Mouse (Mus musculus): ENCODE results near the gene Pln. TPM values are rescaled to one million over a fixed set of nuclear protein-coding genes. Genes with fewer than 3 reads are reported as not detected.

Pln gene
- total and polyA plus RNA-seq, 3 experiments = 5,608 to 9,883 (median 7,152) TPM

DNA sequence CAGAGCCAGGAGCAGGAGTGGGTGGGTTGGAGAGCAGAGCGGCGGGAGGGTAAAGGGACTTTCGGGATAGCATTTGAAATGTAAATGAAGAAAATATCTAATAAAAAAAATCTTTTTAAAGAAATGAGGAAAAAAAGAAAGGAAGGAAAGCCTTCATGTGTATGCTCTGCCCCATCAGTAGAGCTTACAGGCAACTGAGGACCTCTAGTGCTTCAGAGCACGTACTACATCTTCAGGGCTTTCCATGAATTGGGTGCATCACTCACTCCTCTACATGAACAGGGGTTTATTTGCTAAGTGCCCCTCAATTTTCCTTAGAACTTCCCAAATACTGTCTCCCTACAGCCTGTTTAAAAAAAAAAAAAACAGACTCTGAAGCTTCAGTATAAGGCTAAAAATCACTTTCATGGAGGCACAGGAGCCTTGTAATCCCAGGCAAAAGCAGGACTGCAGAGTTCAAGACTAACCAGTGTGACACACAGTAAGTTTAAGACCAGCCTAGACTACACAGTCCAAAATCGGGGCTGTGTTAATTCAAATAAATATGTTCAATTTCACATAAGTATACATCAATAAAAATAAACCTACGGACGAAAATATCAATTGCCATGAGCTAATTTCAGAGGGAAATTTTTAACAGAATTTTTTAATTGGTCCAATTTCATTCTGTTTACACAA, 4.0 kb downstream of the Pln start:
- TF ChIP-seq EP300 (IDR thresholded peaks at IDR 0.05; ENCODE audit: insufficient read depth, low read depth, low read length) (no peak), CTCF (IDR thresholded peaks at IDR 0.05) (peak; percentile 78), POLR2A (IDR thresholded peaks at IDR 0.05; ENCODE audit: insufficient read depth, low read depth, low read length) (peak; percentile 63)
- H3K36me3 ChIP-seq (ENCODE audit: control insufficient read depth, insufficient read depth, low read length) = peaks cover 35% of the 10 kb centered on the region
- H3K79me2 ChIP-seq (replicated peaks; ENCODE audit: control insufficient read depth, insufficient read depth, low read length) = 0 out of 2 replicates have a peak, but pooled peaks cover 1% of the 10 kb centered on the region
- H3K27ac ChIP-seq = peak overlapping the region; percentile 76
- peaks cover 3% of the 10 kb centered on the region for H3K4me1 ChIP-seq (ENCODE audit: control insufficient read depth, insufficient read depth, low read length)
- 55% methylated on average over 7 of the region's 7 CpGs for WGBS
- intact Hi-C loops (cut with DNase I) = loop anchor here (2.0 to 10.0 kb wide), 2 partner anchors 17 to 263 kb away; no protein-coding TSS in a partner anchor
- no peak for DNase-seq
- H3K9ac ChIP-seq (ENCODE audit: low read depth, low read length) = peak overlapping the region; percentile 68
- no peaks in the 10 kb centered on the region for H3K27me3 ChIP-seq (ENCODE audit: control insufficient read depth, insufficient read depth, low read length)
- peak overlapping the region; percentile 55 for H3K4me3 ChIP-seq

DNA sequence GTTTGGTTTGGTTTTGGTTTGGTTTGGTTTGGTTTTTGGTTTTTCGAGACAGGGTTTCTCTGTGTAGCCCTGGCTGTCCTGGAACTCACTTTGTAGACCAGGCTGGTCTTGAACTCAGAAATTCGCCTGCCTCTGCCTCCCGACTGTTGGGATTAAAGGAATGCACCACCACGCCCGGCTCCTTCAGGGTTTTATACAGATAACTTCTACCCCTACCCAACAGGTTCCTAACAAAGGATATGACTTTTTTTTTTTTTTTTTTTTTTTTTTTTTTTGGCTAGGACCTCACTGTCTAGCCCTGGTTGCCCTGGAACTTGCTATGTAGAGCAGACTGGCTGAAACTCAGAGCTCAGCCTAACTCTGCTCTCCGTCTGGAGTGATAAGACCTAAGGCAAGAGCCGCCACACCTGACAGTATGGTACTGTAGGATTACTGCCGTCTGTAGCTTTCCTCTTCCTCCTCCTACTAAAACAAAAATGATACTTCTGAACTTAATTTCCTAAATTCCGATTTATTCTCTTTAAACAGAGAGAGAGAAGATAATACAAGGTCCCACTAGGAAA, 4.8 kb downstream of the Pln start:
- WGBS = 50% methylated on average over 9 of the region's 9 CpGs
- Histone ChIP-seq H3K9ac (ENCODE audit: low read depth, low read length) (peak overlapping the region; percentile 72), H3K4me1 (ENCODE audit: control insufficient read depth, insufficient read depth, low read length) (peaks cover 3% of the 10 kb centered on the region), H3K27ac (peak overlapping the region; percentile 76), H3K4me3 (peak overlapping the region; percentile 55), H3K27me3 (ENCODE audit: control insufficient read depth, insufficient read depth, low read length) (no peaks in the 10 kb centered on the region), H3K36me3 (ENCODE audit: control insufficient read depth, insufficient read depth, low read length) (peaks cover 41% of the 10 kb centered on the region), H3K79me2 (replicated peaks; ENCODE audit: control insufficient read depth, insufficient read depth, low read length) (peaks cover 2% of the 10 kb centered on the region; the same call in 1 of the 2 replicates)
- intact Hi-C loops (cut with DNase I) = loop anchor here (10.0 kb wide), 1 partner anchor 263 kb away; no protein-coding TSS in a partner anchor
- TF ChIP-seq EP300 (IDR thresholded peaks at IDR 0.05; ENCODE audit: insufficient read depth, low read depth, low read length) (0 out of 2 replicates have a peak, but pooled peaks have one; percentile 18), CTCF (IDR thresholded peaks at IDR 0.05) (no peak), POLR2A (IDR thresholded peaks at IDR 0.05; ENCODE audit: insufficient read depth, low read depth, low read length) (peak; percentile 59)
- no peak for DNase-seq

DNA sequence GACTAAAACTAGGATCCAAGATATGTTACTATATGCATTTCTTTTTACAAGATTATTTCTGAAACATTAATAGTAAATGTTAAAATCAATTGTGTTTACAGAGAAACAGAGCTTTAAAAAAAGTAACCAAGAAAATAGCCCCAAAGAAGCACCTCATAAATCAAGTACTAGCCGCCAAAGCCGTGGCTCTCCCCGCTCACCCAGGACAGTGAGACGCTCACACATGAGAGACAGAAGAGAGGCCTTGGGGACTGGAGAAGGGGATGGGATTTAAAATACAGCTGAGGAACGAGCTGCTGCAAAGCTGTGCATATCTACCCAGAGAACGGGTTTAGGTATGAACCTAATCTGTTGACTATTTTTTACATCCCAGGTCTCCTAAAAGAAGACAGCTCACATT, 5.9 kb downstream of the Pln start:
- Histone ChIP-seq H3K9ac (ENCODE audit: low read depth, low read length) (peak overlapping the region; percentile 72), H3K27me3 (ENCODE audit: control insufficient read depth, insufficient read depth, low read length) (no peaks in the 10 kb centered on the region), H3K4me1 (ENCODE audit: control insufficient read depth, insufficient read depth, low read length) (peaks cover 4% of the 10 kb centered on the region), H3K36me3 (ENCODE audit: control insufficient read depth, insufficient read depth, low read length) (peaks cover 47% of the 10 kb centered on the region), H3K4me3 (peak overlapping the region; percentile 37), H3K27ac (peak overlapping the region; percentile 76), H3K79me2 (replicated peaks; ENCODE audit: control insufficient read depth, insufficient read depth, low read length) (peaks cover 2% of the 10 kb centered on the region; the same call in 1 of the 2 replicates)
- intact Hi-C loops (cut with DNase I) = loop anchor here (10.0 kb wide), 1 partner anchor 261 kb away; no protein-coding TSS in a partner anchor
- WGBS = 36% methylated on average over 6 of the region's 6 CpGs
- TF ChIP-seq EP300 (IDR thresholded peaks at IDR 0.05; ENCODE audit: insufficient read depth, low read depth, low read length) (0 out of 2 replicates have a peak, but pooled peaks have one; percentile 11), CTCF (IDR thresholded peaks at IDR 0.05) (no peak), POLR2A (IDR thresholded peaks at IDR 0.05; ENCODE audit: insufficient read depth, low read depth, low read length) (peak; percentile 62)
- DNase-seq = no peak

DNA sequence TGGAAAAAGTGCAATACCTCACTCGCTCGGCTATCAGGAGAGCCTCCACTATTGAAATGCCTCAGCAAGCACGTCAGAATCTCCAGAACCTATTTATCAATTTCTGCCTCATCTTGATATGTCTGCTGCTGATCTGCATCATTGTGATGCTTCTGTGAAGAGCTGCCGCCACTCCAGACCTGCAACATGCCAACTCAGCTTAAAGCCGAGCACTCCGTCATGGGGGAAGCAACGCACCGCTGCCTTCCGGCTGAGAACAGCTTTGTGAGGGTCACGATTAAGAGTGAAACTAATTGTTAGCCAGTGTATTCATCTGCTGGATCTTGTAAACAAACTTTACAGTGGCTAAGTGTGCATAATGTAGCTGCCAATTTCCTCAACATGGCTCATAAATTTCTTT, 6.4 kb downstream of the Pln start:
- intact Hi-C loops (cut with DNase I) = loop anchor here (10.0 kb wide), 1 partner anchor 261 kb away; no protein-coding TSS in a partner anchor
- peak overlapping the region; percentile 37 for H3K4me3 ChIP-seq
- TF ChIP-seq POLR2A (IDR thresholded peaks at IDR 0.05; ENCODE audit: insufficient read depth, low read depth, low read length) (peak; percentile 67), CTCF (IDR thresholded peaks at IDR 0.05) (no peak), EP300 (IDR thresholded peaks at IDR 0.05; ENCODE audit: insufficient read depth, low read depth, low read length) (peak; percentile 97)
- no peak for DNase-seq
- peaks cover 2% of the 10 kb centered on the region; the same call in 1 of the 2 replicates for H3K79me2 ChIP-seq (replicated peaks; ENCODE audit: control insufficient read depth, insufficient read depth, low read length)
- H3K4me1 ChIP-seq (ENCODE audit: control insufficient read depth, insufficient read depth, low read length) = peaks cover 7% of the 10 kb centered on the region
- WGBS = 21% methylated on average over 10 of the region's 10 CpGs
- H3K27me3 ChIP-seq (ENCODE audit: control insufficient read depth, insufficient read depth, low read length) = no peaks in the 10 kb centered on the region
- H3K27ac ChIP-seq = peak overlapping the region; percentile 76
- H3K36me3 ChIP-seq (ENCODE audit: control insufficient read depth, insufficient read depth, low read length) = peaks cover 50% of the 10 kb centered on the region
- H3K9ac ChIP-seq (ENCODE audit: low read depth, low read length) = peak overlapping the region; percentile 58

DNA sequence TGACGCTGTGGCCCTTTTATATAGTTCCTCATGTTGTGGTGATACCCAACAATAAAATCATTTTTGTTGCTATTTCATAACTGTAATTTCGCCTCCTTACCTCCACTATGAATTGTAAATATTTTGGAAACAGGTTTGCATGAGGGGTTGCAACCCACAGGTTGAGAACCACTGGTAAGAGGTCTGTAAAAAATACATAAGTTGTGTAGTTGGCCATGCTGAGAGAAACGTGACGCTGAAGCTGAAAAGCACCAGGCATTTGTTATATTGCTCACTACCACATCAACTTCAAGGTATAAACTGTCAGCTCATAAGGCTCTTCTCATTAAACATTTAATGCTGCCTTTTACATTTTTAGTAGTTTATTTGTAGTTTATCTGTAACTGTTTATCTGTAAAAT, 8.0 kb downstream of the Pln start:
- 60% methylated on average over 4 of the region's 4 CpGs for WGBS

More for the DNA sequence above, 8.0 kb downstream of the Pln start:
- no peak for DNase-seq
- intact Hi-C loops (cut with DNase I) = loop anchor here (10.0 kb wide), 1 partner anchor 259 kb away; no protein-coding TSS in a partner anchor
- H3K9ac ChIP-seq (ENCODE audit: low read depth, low read length) = no peak overlapping the region
- no peaks in the 10 kb centered on the region for H3K27me3 ChIP-seq (ENCODE audit: control insufficient read depth, insufficient read depth, low read length)
- peaks cover 2% of the 10 kb centered on the region; the same call in 1 of the 2 replicates for H3K79me2 ChIP-seq (replicated peaks; ENCODE audit: control insufficient read depth, insufficient read depth, low read length)
- peak; percentile 64 for TF ChIP-seq POLR2A (IDR thresholded peaks at IDR 0.05; ENCODE audit: insufficient read depth, low read depth, low read length)
- no peak for TF ChIP-seq CTCF (IDR thresholded peaks at IDR 0.05)
- TF ChIP-seq EP300 (IDR thresholded peaks at IDR 0.05; ENCODE audit: insufficient read depth, low read depth, low read length) = no peak
- peak overlapping the region; percentile 21 for H3K27ac ChIP-seq
- peaks cover 11% of the 10 kb centered on the region for H3K4me1 ChIP-seq (ENCODE audit: control insufficient read depth, insufficient read depth, low read length)
- peaks cover 47% of the 10 kb centered on the region for H3K36me3 ChIP-seq (ENCODE audit: control insufficient read depth, insufficient read depth, low read length)
- no peak overlapping the region for H3K4me3 ChIP-seq
